Mouse (Mus musculus) cerebellum, adult (tissue): ENCODE data around the gene Cers2.

Experiments
- ATAC-seq: cut with Nextera tagmentation; 2 replicates; pipeline ENCODE4 v1.9.2; 2017; ENCODE audit warnings: mild to moderate bottlenecking, moderate library complexity, mixed read lengths; ENCODE audit not compliant: insufficient number of reproducible peaks, low FRiP score, low TSS enrichment

Gene Cers2

GRCm38 (mm10) chr3:95287541-95287940 lies 27.1 kb upstream of the Cers2 start:
- no peak for ATAC-seq

DNA sequence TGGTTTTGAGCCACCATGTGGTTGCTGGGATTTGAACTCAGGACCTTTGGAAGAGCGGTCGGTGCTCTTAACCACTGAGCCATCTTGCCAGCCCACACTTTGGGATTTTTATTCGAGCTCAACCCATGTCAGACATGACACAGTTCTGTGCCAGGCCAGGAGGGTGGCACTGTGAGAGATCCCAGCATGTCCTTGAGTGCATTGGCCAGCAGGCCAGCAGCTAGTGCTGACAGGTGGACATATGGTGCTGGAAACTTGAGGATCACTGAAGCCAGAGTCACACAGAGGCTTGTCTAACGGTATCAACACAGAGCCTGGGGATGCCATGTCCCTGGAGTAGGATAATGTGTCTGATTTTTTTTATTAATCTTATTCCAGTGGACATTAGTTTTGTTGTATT lies 25.2 kb upstream of the Cers2 start:
- peak; percentile 83 for ATAC-seq

DNA sequence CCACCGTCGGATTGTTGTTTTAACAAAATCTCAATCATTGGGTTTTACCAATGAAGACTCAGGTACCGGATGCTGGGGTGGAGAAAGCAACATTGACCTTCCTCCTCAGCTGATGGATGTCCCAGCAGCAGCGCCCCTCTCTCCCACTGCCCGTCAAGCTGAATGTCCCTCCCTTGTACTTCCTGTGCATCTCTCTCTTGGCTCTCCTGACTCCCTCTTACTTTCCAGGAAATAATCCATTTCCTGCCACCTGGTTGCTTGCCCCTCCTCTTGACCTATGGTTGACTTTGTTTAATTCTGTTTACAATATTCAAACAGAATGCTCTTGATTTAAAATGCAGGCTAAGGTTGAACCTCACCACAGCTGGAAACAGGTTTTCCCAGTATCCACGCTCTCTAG lies 24.4 kb upstream of the Cers2 start:
- ATAC-seq: no peak

GRCm38 (mm10) chr3:95291041-95291440 lies 23.6 kb upstream of the Cers2 start:
- ATAC-seq: no peak

- ATAC-seq: no peak
Observed at GRCm38 (mm10) chr3:95292899-95293298, 21.7 kb upstream of the Cers2 start.

DNA sequence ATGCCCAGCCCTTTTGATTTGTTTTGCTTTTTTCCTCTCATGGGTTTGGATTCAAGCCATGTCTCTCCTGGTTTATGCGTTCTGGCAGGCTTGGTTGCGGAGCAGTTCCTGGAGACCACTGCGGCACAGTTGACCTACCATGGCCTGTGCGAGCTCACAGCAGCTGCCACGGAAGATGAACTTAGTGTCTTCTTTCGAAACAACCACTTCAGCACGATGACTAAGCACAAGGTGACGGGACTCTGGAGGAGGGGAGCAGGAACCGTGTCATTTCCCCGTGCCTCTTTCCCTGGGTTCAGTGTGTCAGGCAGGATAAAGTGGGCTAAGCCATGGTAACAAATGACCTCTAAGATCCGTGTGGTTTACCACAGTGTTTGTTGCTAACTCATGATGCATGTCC lies 21.1 kb upstream of the Cers2 start:
- no peak for ATAC-seq

GRCm38 (mm10) chr3:95294316-95294715 lies 20.3 kb upstream of the Cers2 start:
- ATAC-seq: no peak

DNA sequence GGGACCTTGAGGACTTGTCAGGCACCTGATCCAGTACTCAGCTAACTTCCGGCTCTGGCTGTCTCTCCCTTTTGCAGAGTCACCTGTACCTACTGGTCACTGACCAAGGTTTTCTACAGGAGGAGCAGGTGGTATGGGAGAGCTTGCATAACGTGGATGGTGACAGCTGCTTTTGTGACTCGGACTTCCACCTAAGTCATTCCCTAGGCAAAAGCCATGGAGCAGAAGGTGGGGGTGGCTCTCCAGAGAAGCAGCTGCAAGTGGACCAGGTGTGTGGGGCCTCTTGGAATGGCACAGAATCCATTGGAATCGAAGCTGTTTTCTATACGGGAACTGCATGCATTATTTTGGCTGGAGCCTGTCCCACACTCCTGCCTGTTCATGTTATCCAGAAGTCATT lies 19.9 kb upstream of the Cers2 start:
- no peak for ATAC-seq

DNA sequence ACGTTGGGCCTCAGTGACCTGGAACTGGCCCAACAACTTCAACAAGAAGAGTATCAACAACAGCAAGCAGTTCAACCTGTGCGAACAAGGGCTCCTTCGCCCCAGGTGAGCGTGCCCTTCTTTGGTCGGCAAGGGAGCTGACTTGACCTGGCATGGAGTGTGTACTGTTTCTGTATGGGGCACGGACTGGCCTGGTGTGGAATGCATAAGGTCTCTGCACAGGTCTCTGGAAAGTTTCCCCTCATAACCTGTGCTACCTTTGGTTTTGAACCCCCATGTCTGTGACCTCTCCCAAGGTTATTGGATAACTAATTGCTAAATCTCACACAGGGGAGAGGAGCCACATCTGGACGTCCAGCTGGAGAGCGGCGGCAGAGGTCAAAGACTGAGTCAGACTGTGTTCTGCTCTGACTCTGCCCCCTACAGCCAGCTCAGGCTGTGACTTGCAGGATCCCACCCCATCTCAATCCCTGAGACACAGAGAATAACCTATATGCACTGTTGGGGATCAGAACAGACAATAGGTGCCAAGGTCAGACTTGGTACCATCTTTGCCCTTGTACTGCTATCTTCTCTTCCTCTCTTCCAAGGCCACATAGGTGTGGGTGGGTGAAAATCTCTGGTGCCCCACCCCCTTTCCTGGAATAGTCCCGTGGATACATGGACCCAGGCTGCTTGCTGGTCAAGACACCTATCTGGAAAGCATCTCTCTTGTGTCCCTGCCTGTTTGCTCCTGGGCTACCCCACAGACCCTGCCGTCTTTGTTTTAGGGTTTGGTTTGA lies 19.1 kb upstream of the Cers2 start:
- no peak for ATAC-seq

DNA sequence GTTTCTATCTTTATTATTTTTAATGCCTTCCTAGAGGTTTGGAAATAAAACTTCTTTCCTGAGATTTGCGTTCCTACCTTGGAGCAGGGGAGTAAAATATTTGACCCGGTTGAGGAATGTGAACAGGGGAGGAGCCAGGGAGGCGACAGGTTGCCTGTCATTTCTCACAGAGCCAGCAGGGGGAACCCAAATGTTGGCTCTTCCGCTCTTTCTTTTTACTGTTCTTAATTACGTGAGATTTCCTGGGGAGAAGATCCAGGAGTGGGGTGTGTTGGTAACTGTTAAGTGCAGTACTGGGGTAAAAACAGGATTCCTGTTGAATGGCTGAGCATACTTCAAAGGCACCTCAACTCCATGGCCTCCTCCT lies 18.5 kb upstream of the Cers2 start:
- ATAC-seq: no peak

DNA sequence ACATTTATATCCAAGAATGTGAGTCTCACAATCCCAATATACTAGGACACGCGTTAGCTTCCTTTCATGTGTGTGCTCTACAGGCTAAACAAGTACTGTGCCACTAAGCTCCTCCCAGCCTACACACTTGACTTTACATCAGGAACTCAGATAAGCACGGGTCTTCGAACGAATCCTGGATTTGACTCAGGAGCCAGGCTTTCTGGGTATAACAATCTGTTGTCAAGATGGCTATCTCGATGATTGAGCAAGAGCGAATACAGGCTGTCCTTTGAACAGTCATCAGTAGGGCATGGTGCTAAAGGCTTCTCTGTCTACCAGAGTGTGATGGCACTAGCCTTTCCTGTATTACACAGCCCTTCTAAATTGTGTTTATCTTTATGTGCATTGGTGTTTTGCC lies 16.6 kb upstream of the Cers2 start:
- ATAC-seq: no peak

GRCm38 (mm10) chr3:95301204-95301796 lies 13.3 kb upstream of the Cers2 start:
- no peak for ATAC-seq

DNA sequence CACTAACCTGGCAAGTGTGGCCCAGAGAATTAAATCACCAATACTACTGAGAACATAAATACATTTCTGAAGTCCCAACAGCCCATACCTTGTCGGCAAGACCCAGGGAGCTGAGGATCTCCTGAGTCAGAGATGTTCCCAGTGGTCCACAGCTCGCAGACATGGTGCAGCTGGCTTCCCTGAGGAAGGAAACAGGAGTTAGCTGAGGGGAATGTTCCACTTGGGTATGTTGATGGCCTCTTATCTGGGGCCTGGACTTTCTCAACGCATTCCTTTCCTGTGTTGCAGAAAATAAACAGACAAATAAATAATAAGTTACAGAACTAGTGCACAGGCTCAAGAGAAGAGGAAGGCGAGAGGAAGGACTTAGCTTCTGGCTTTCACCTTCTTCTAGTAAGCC lies 8.3 kb upstream of the Cers2 start:
- no peak for ATAC-seq

- no peak for ATAC-seq
Observed at GRCm38 (mm10) chr3:95307100-95307499, 7.5 kb upstream of the Cers2 start, which contains the start of gene Anxa9. Gene Anxa9 (minus strand): TSS chr3:95307176.

GRCm38 (mm10) chr3:95310496-95310895 lies 4.1 kb upstream of the Cers2 start:
- ATAC-seq: no peak

DNA sequence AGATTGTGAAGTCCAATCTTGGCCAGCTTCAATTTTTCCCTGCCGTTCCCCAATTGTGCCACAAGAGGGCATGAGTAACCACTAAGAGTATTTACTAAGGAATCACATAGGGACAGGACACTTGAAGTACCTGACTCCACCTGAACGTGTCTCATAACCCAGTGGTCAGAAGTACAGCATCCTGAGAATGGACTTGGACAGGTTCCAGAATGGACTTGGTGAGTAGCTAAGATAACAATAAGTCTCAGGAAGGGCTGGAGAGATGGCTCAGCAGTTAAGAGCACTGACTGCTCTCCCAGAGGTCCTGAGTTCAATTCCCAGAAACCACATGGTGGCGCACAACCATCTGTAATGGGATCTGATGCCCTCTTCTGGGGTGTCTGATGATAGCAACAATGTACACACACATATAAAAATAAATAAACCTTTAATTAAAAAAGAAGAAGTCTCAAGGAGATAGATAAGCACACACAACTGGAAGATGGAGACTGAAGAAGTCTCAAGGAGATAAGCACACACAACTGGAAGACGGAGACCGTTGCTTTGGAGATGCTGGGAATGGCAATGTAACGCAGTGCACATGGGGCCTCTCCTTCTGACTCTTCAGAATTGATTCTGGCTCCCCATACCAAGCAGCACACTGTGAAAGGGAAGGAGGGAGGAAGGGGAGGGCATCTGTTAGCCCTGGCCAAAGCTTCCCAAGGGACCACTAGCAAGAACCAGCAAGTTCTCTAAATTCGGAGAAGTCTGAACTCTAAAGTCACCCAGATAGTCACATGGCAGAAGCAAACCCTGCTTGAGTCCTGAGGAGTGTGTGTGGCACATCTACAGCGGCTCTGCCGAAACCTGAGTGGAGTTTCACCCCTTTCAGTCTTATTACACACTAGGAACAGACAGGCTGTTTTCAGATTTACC lies 3.4 kb upstream of the Cers2 start:
- no peak for ATAC-seq

GRCm38 (mm10) chr3:95312623-95313022 lies 2.0 kb upstream of the Cers2 start:
- ATAC-seq: no peak

GRCm38 (mm10) chr3:95313476-95313875 lies 1.1 kb upstream of the Cers2 start:
- ATAC-seq: no peak

DNA sequence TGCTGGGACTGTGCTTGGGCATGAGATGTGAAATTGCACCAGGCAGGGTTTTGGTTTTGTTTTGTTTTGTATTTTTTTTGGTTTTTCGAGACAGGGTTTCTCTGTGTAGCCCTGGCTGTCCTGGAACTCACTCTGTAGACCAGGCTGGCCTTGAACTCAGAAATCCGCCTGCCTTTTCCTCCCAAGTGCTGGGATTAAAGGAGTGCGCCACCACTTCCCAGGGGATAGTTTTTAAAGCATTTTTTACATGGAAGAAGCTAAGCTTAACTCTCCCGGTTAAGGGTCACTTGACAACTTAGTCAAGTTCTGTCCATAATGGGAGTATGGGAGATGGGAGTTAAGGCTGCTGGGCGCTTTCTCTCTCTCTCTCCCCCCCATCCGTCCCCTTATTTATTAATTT lies 516 bp upstream of the Cers2 start:
- ATAC-seq: no peak

DNA sequence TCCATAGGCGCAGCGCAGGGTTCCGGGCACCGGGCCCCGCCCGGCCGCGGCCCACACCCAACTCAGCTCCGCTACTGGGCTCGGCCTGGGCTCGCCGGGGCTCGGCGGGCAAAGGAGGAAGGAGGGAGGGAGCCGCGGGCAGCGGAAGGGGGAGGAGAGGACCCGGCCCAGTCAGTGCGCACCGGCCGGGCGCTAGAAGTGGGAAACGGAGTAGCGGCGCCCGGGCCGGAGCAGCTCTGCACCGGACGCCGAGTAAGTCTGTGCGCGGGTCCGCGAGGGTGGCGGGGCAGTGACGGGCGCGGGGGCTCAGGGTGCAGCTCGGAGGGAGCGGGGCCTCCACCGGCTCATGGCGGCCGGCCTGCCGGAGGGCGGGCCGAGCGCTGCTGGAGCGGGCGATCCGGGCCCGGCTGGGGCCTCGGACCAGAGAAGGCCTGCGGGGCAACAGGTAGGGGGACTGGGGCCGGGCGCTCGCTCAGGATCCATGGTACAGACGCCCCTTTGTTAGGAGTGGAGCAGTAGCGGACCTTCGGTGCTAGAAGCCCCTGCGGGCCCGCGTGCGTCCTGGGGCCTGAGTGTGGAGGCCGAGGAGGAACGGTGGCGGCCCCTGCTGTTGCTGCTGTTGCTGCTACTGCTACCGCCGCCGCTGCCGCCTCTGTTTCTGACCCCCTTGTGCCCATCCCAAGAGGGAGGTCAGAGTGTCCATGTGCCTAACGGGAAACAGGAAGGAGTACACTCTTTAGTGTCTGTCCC lies 678 bp downstream of the Cers2 start:
- ATAC-seq: peak; percentile 57
